Mouse (Mus musculus) stomach, embryonic 14.5 days (tissue): ENCODE measurements around the gene Anp32a. TPM values are rescaled to one million over a fixed set of nuclear protein-coding genes. Genes with fewer than 3 reads are reported as not detected.

Experiments
- polyA plus RNA-seq: library from polyadenylated mRNA; unstranded; fragments of >200 nt; fragmentation: Nextera tagmentation; extraction: Ambion mirVana; gene quantifications from 2 replicates; pipeline ENCODE4 v1.2.1, GENCODE M21; 2014

Gene Anp32a
- polyA plus RNA-seq, 1 experiment from 2014 or later = 108 TPM

Other genes with a start within 250 kb of the Anp32a start
- gene Glce, start 218.6 kb upstream of the Anp32a start, polyA plus RNA-seq = 26.5 and 27.6 TPM in 2 replicates
- gene Spesp1, start 59.1 kb upstream of the Anp32a start, polyA plus RNA-seq = not detected in 2 replicates
- gene Coro2b, start 195.8 kb downstream of the Anp32a start, polyA plus RNA-seq = 9.6 and 13.0 TPM in 2 replicates